Mouse (Mus musculus): ENCODE measurements around the gene Selenot.

Gene Selenot

DNA sequence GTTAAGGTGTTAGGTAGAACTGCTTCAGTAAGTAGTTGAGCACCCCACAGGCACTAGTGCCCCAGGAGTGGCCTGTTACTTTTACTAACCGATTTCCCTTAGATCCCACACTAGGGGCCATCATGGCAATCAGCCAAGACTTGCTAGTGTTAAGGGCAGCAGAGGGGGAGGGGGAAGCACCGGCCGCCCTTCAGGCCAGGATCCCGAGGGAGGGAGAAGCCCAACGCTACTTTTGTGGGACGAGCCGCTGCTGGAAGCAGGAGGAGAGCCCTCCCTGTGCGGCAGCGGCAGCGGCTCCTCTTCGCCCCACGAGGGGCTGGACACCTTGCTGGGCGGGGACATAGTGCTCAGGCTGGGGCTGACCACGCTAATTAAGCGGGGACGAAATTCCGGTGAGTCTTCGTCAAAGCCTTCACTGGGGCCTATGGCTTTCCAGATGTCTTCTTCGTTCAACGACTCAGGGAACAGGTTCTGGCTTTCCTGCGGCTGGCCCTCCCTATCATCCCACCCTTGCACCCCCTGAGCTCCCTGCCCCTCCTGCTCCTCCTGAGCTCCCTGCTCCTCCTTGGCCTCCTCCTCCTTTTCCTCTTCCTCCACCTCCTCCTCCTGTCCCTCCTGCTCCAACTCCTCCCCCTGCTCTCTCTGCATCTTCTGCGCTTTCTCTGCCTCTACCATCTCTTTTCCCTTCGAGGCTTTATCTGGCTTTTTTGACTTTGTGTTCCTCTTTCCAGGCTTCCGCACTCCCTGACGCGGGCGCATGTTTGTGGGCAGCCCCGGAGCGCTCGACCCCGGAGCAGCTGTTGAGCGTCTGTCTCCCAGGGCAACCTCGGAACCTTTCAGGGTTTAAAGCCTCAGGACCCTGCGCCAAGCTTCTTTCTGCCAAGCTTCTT, 60.2 kb downstream of the Selenot start, which contains the start of gene Erich6:
Erich6 (minus strand) TSS at position 802 of the 890 bp plus-strand sequence.
- DNase-seq (ENCODE audit: low spot score) = peak; percentile 72

Data from embryo, embryonic 10 days (tissue).